Mouse (Mus musculus): ENCODE measurements around the gene Gtse1. TPM values are rescaled to one million over a fixed set of nuclear protein-coding genes. Genes with fewer than 3 reads are reported as not detected.
A peak's percentile ranks its signal among the peaks of the same experiment; 100 is the strongest.

The Gtse1 gene
- polyA plus RNA-seq, 1 experiment from 2014 or later = 22.4 TPM

GRCm38 (mm10) chr15:85877336-85877735, 17.8 kb downstream of the Gtse1 start:
- ATAC-seq (ENCODE audit: insufficient number of reproducible peaks, low FRiP score, low TSS enrichment, low read depth) = no peak
- H3K36me3 ChIP-seq = peaks cover 38% of the 10 kb centered on the region
- 89% methylated on average over 7 of the region's 7 CpGs for WGBS
- peaks cover 13% of the 10 kb centered on the region; the same call in 1 of the 2 replicates for H3K4me1 ChIP-seq
- H3K27me3 ChIP-seq = no peaks in the 10 kb centered on the region
- H3K9me3 ChIP-seq (replicated peaks) = no peaks in the 10 kb centered on the region
- no peak overlapping the region for H3K4me3 ChIP-seq (replicated peaks)
- no peak overlapping the region for H3K9ac ChIP-seq
- no peak overlapping the region for H3K27ac ChIP-seq (replicated peaks)
- H3K4me2 ChIP-seq (replicated peaks) = no peak overlapping the region

- peak within 1 kb of the TSS; percentile 88 for H3K4me2 ChIP-seq (replicated peaks)
- peaks cover 13% of the 10 kb centered on the region; the same call in 1 of the 2 replicates for H3K4me1 ChIP-seq
- peak; percentile 94 for ATAC-seq (ENCODE audit: insufficient number of reproducible peaks, low FRiP score, low TSS enrichment, low read depth)
- 1% methylated on average over 50 of the region's 50 CpGs for WGBS
- H3K27me3 ChIP-seq = no peaks in the 10 kb centered on the region
- H3K27ac ChIP-seq (replicated peaks) = peak within 1 kb of the TSS; percentile 84
- peaks cover 44% of the 10 kb centered on the region for H3K36me3 ChIP-seq
- peak within 1 kb of the TSS; percentile 79 for H3K4me3 ChIP-seq (replicated peaks)
- peak within 1 kb of the TSS; percentile 76 for H3K9ac ChIP-seq
- H3K9me3 ChIP-seq (replicated peaks) = no peaks in the 10 kb centered on the region
Measured at GRCm38 (mm10) chr15:85878848-85879497, 19.4 kb downstream of the Gtse1 start, which contains the start of gene Trmu. TSS of gene Trmu (plus strand) at chr15:85879312.

- no peaks in the 10 kb centered on the region for H3K9me3 ChIP-seq (replicated peaks)
- H3K4me1 ChIP-seq = peaks cover 13% of the 10 kb centered on the region; the same call in 1 of the 2 replicates
- WGBS = 1% methylated on average over 18 of the region's 18 CpGs
- peaks cover 46% of the 10 kb centered on the region for H3K36me3 ChIP-seq
- ATAC-seq (ENCODE audit: insufficient number of reproducible peaks, low FRiP score, low TSS enrichment, low read depth) = peak; percentile 7; the same call in 1 of the 2 replicates
- H3K4me2 ChIP-seq (replicated peaks) = peak overlapping the region; percentile 88
- H3K27ac ChIP-seq (replicated peaks) = peak overlapping the region; percentile 84
- no peaks in the 10 kb centered on the region for H3K27me3 ChIP-seq
- peak overlapping the region; percentile 79 for H3K4me3 ChIP-seq (replicated peaks)
- peak overlapping the region; percentile 76 for H3K9ac ChIP-seq
Measured at GRCm38 (mm10) chr15:85879498-85879895, 20.0 kb downstream of the Gtse1 start.

GRCm38 (mm10) chr15:85885606-85886005, 26.1 kb downstream of the Gtse1 start:
- 0 out of 2 replicates have a peak, but pooled peaks cover under 1% of the 10 kb centered on the region for H3K4me1 ChIP-seq
- H3K9ac ChIP-seq = no peak overlapping the region
- H3K36me3 ChIP-seq = peaks cover 65% of the 10 kb centered on the region
- WGBS = 81% methylated on average over 5 of the region's 5 CpGs
- no peak overlapping the region for H3K27ac ChIP-seq (replicated peaks)
- no peak overlapping the region for H3K4me2 ChIP-seq (replicated peaks)
- no peaks in the 10 kb centered on the region for H3K27me3 ChIP-seq
- no peak for ATAC-seq (ENCODE audit: insufficient number of reproducible peaks, low FRiP score, low TSS enrichment, low read depth)
- H3K9me3 ChIP-seq (replicated peaks) = no peaks in the 10 kb centered on the region
- no peak overlapping the region for H3K4me3 ChIP-seq (replicated peaks)

- Histone ChIP-seq H3K9ac (no peak overlapping the region), H3K27me3 (no peaks in the 10 kb centered on the region), H3K4me3 (replicated peaks) (no peak overlapping the region), H3K36me3 (peaks cover 79% of the 10 kb centered on the region), H3K9me3 (replicated peaks) (no peaks in the 10 kb centered on the region), H3K27ac (replicated peaks) (no peak overlapping the region), H3K4me2 (replicated peaks) (no peak overlapping the region), H3K4me1 (no peaks in the 10 kb centered on the region)
- WGBS = 91% methylated on average over 4 of the region's 4 CpGs
- no peak for ATAC-seq (ENCODE audit: insufficient number of reproducible peaks, low FRiP score, low TSS enrichment, low read depth)
Measured at GRCm38 (mm10) chr15:85889235-85889634, 29.7 kb downstream of the Gtse1 start.

GRCm38 (mm10) chr15:85891971-85892370, 32.4 kb downstream of the Gtse1 start:
- no peak overlapping the region for H3K9ac ChIP-seq
- H3K36me3 ChIP-seq = peaks cover 81% of the 10 kb centered on the region
- ATAC-seq (ENCODE audit: insufficient number of reproducible peaks, low FRiP score, low TSS enrichment, low read depth) = no peak
- no peak overlapping the region for H3K27ac ChIP-seq (replicated peaks)
- H3K27me3 ChIP-seq = no peaks in the 10 kb centered on the region
- no peak overlapping the region for H3K4me2 ChIP-seq (replicated peaks)
- no peak overlapping the region for H3K4me3 ChIP-seq (replicated peaks)
- H3K9me3 ChIP-seq (replicated peaks) = no peaks in the 10 kb centered on the region
- no peaks in the 10 kb centered on the region for H3K4me1 ChIP-seq
- 88% methylated on average over 10 of the region's 10 CpGs for WGBS

GRCm38 (mm10) chr15:85892498-85893118, 33.1 kb downstream of the Gtse1 start:
- Histone ChIP-seq H3K4me3 (replicated peaks) (no peak overlapping the region), H3K27ac (replicated peaks) (no peak overlapping the region), H3K4me1 (no peaks in the 10 kb centered on the region), H3K9ac (no peak overlapping the region), H3K9me3 (replicated peaks) (no peaks in the 10 kb centered on the region), H3K4me2 (replicated peaks) (no peak overlapping the region), H3K36me3 (peaks cover 87% of the 10 kb centered on the region), H3K27me3 (no peaks in the 10 kb centered on the region)
- WGBS = 80% methylated on average over 13 of the region's 13 CpGs
- ATAC-seq (ENCODE audit: insufficient number of reproducible peaks, low FRiP score, low TSS enrichment, low read depth) = no peak

- no peak overlapping the region for H3K4me3 ChIP-seq (replicated peaks)
- H3K27ac ChIP-seq (replicated peaks) = no peak overlapping the region
- no peak overlapping the region for H3K9ac ChIP-seq
- H3K9me3 ChIP-seq (replicated peaks) = no peaks in the 10 kb centered on the region
- H3K27me3 ChIP-seq = no peaks in the 10 kb centered on the region
- H3K36me3 ChIP-seq = peaks cover 93% of the 10 kb centered on the region
- 89% methylated on average over 7 of the region's 7 CpGs for WGBS
- H3K4me1 ChIP-seq = no peaks in the 10 kb centered on the region
- H3K4me2 ChIP-seq (replicated peaks) = no peak overlapping the region
- no peak for ATAC-seq (ENCODE audit: insufficient number of reproducible peaks, low FRiP score, low TSS enrichment, low read depth)
Measured at GRCm38 (mm10) chr15:85893871-85894270, 34.3 kb downstream of the Gtse1 start.

- no peak overlapping the region for H3K27ac ChIP-seq (replicated peaks)
- no peaks in the 10 kb centered on the region for H3K9me3 ChIP-seq (replicated peaks)
- WGBS = 17% methylated on average over 8 of the region's 8 CpGs
- no peak overlapping the region for H3K9ac ChIP-seq
- no peaks in the 10 kb centered on the region for H3K27me3 ChIP-seq
- H3K36me3 ChIP-seq = peaks cover 79% of the 10 kb centered on the region
- no peak for ATAC-seq (ENCODE audit: insufficient number of reproducible peaks, low FRiP score, low TSS enrichment, low read depth)
- no peak overlapping the region for H3K4me3 ChIP-seq (replicated peaks)
- no peak overlapping the region for H3K4me2 ChIP-seq (replicated peaks)
- H3K4me1 ChIP-seq = no peaks in the 10 kb centered on the region
Measured at GRCm38 (mm10) chr15:85896284-85896683, 36.7 kb downstream of the Gtse1 start.

GRCm38 (mm10) chr15:85897113-85897512, 37.6 kb downstream of the Gtse1 start:
- Histone ChIP-seq H3K27me3 (no peaks in the 10 kb centered on the region), H3K9me3 (replicated peaks) (no peaks in the 10 kb centered on the region), H3K9ac (no peak overlapping the region), H3K36me3 (peaks cover 77% of the 10 kb centered on the region), H3K27ac (replicated peaks) (no peak overlapping the region), H3K4me3 (replicated peaks) (no peak overlapping the region), H3K4me1 (no peaks in the 10 kb centered on the region), H3K4me2 (replicated peaks) (no peak overlapping the region)
- WGBS = 91% methylated on average over 10 of the region's 10 CpGs
- ATAC-seq (ENCODE audit: insufficient number of reproducible peaks, low FRiP score, low TSS enrichment, low read depth) = no peak

- no peak overlapping the region for H3K9ac ChIP-seq
- H3K9me3 ChIP-seq (replicated peaks) = no peaks in the 10 kb centered on the region
- peaks cover 54% of the 10 kb centered on the region for H3K36me3 ChIP-seq
- H3K27ac ChIP-seq (replicated peaks) = no peak overlapping the region
- H3K4me1 ChIP-seq = no peaks in the 10 kb centered on the region
- 75% methylated on average over 6 of the region's 6 CpGs for WGBS
- H3K4me2 ChIP-seq (replicated peaks) = no peak overlapping the region
- ATAC-seq (ENCODE audit: insufficient number of reproducible peaks, low FRiP score, low TSS enrichment, low read depth) = no peak
- H3K4me3 ChIP-seq (replicated peaks) = no peak overlapping the region
- H3K27me3 ChIP-seq = no peaks in the 10 kb centered on the region
Measured at GRCm38 (mm10) chr15:85899396-85899795, 39.9 kb downstream of the Gtse1 start.
